Mouse (Mus musculus): ENCODE data around the gene Acvr1c. TPM values are rescaled to one million over a fixed set of nuclear protein-coding genes. Genes with fewer than 3 reads are reported as not detected.

The Acvr1c gene
- total and polyA plus RNA-seq, 2 experiments from 2014 or later: 0.23 to 0.31 TPM

GRCm38 (mm10) chr2:58289759-58290431, 67.8 kb downstream of the Acvr1c start:
- H3K27ac ChIP-seq: no peak overlapping the region
- ATAC-seq: no peak
- no peak overlapping the region for H3K4me3 ChIP-seq (ENCODE audit: low read length)
- no peaks in the 10 kb centered on the region for H3K4me1 ChIP-seq (ENCODE audit: insufficient read depth, low read length)
- no peak overlapping the region for H3K4me2 ChIP-seq (ENCODE audit: low read depth, low read length)
- H3K9me3 ChIP-seq (ENCODE audit: low read length): no peaks in the 10 kb centered on the region
- DNase-seq (ENCODE audit: low spot score): no peak
- H3K27me3 ChIP-seq (ENCODE audit: insufficient read depth, low read length): no peaks in the 10 kb centered on the region
- no peak for TF ChIP-seq CTCF (IDR thresholded peaks at IDR 0.05; ENCODE audit: low read depth)
- H3K36me3 ChIP-seq (ENCODE audit: insufficient read depth, low read length): no peaks in the 10 kb centered on the region
- no peak overlapping the region for H3K9ac ChIP-seq (replicated peaks; ENCODE audit: low read length)
- 15% methylated on average over 9 of the region's 9 CpGs for WGBS

- H3K27me3 ChIP-seq (ENCODE audit: insufficient read depth, low read length): no peaks in the 10 kb centered on the region
- H3K4me1 ChIP-seq (ENCODE audit: insufficient read depth, low read length): no peaks in the 10 kb centered on the region
- H3K9me3 ChIP-seq (ENCODE audit: low read length): no peaks in the 10 kb centered on the region
- H3K4me3 ChIP-seq (ENCODE audit: low read length): no peak overlapping the region
- WGBS: 46% methylated on average over 6 of the region's 6 CpGs
- H3K4me2 ChIP-seq (ENCODE audit: low read depth, low read length): no peak overlapping the region
- no peak overlapping the region for H3K9ac ChIP-seq (replicated peaks; ENCODE audit: low read length)
- DNase-seq (ENCODE audit: low spot score) (no peak), ATAC-seq (no peak)
- TF ChIP-seq CTCF (IDR thresholded peaks at IDR 0.05; ENCODE audit: low read depth): no peak
- H3K27ac ChIP-seq: no peak overlapping the region
- H3K36me3 ChIP-seq (ENCODE audit: insufficient read depth, low read length): no peaks in the 10 kb centered on the region
Measured at GRCm38 (mm10) chr2:58289331-58289730, 68.4 kb downstream of the Acvr1c start.

DNA sequence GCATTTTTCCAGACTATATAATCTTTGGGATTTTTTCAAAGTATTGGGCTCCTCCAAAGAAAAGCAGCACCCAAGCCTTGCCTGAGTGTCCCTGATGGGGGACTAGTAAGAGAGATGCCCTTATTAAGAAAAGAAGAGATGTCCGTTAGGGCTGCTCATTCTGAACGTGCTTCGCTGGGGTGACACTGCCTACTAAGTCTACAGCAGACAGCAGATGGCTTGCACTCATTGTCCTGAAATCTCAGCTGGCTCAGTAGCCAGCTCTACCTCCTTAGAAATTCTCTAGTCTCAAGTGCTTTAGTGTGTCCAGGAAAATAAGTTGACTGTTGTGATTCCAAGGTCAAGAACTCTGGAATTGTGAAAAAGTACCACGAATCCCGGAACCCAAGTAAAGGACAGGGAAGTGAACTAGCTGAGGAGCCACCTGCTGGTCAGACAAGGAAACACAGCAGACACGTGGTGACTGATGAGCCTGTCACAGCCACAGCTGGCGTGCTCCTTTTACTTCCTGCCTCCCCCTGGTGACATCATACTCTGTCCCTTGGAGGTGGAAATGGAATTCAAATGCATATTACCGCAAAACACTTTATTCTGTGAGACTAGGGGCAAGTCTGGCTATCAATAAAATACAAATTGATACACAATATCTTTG, 75.3 kb downstream of the Acvr1c start:
- WGBS: 55% methylated on average over 8 of the region's 8 CpGs
- ATAC-seq (peak; percentile 70; the same call in 1 of the 2 replicates), DNase-seq (ENCODE audit: low spot score) (peak; percentile 51)
- Histone ChIP-seq H3K36me3 (ENCODE audit: insufficient read depth, low read length) (no peaks in the 10 kb centered on the region), H3K27me3 (ENCODE audit: insufficient read depth, low read length) (no peaks in the 10 kb centered on the region), H3K9ac (replicated peaks; ENCODE audit: low read length) (no peak overlapping the region), H3K4me2 (ENCODE audit: low read depth, low read length) (no peak overlapping the region), H3K4me3 (ENCODE audit: low read length) (no peak overlapping the region), H3K27ac (no peak overlapping the region), H3K9me3 (ENCODE audit: low read length) (no peaks in the 10 kb centered on the region), H3K4me1 (ENCODE audit: insufficient read depth, low read length) (no peaks in the 10 kb centered on the region)
- peak; percentile 57 for TF ChIP-seq CTCF (IDR thresholded peaks at IDR 0.05; ENCODE audit: low read depth)

GRCm38 (mm10) chr2:58281046-58281445, 76.6 kb downstream of the Acvr1c start:
- Histone ChIP-seq H3K4me3 (ENCODE audit: low read length) (no peak overlapping the region), H3K4me2 (ENCODE audit: low read depth, low read length) (no peak overlapping the region), H3K4me1 (ENCODE audit: insufficient read depth, low read length) (no peaks in the 10 kb centered on the region), H3K9me3 (ENCODE audit: low read length) (no peaks in the 10 kb centered on the region), H3K36me3 (ENCODE audit: insufficient read depth, low read length) (no peaks in the 10 kb centered on the region), H3K27ac (no peak overlapping the region), H3K9ac (replicated peaks; ENCODE audit: low read length) (no peak overlapping the region), H3K27me3 (ENCODE audit: insufficient read depth, low read length) (no peaks in the 10 kb centered on the region)
- WGBS: 60% methylated on average over 3 of the region's 3 CpGs
- ATAC-seq: no peak
- no peak for TF ChIP-seq CTCF (IDR thresholded peaks at IDR 0.05; ENCODE audit: low read depth)
- DNase-seq (ENCODE audit: low spot score): no peak

GRCm38 (mm10) chr2:58279163-58279562, 78.5 kb downstream of the Acvr1c start:
- Histone ChIP-seq H3K4me2 (ENCODE audit: low read depth, low read length) (no peak overlapping the region), H3K27me3 (ENCODE audit: insufficient read depth, low read length) (no peaks in the 10 kb centered on the region), H3K36me3 (ENCODE audit: insufficient read depth, low read length) (no peaks in the 10 kb centered on the region), H3K27ac (no peak overlapping the region), H3K9ac (replicated peaks; ENCODE audit: low read length) (no peak overlapping the region), H3K4me3 (ENCODE audit: low read length) (no peak overlapping the region), H3K4me1 (ENCODE audit: insufficient read depth, low read length) (no peaks in the 10 kb centered on the region), H3K9me3 (ENCODE audit: low read length) (no peaks in the 10 kb centered on the region)
- DNase-seq (ENCODE audit: low spot score): no peak
- 86% methylated on average over 5 of the region's 5 CpGs for WGBS
- TF ChIP-seq CTCF (IDR thresholded peaks at IDR 0.05; ENCODE audit: low read depth): no peak
- ATAC-seq: no peak

- Histone ChIP-seq H3K27me3 (ENCODE audit: insufficient read depth, low read length) (no peaks in the 10 kb centered on the region), H3K36me3 (ENCODE audit: insufficient read depth, low read length) (no peaks in the 10 kb centered on the region), H3K27ac (no peak overlapping the region), H3K4me2 (ENCODE audit: low read depth, low read length) (no peak overlapping the region), H3K4me3 (ENCODE audit: low read length) (no peak overlapping the region), H3K9ac (replicated peaks; ENCODE audit: low read length) (no peak overlapping the region), H3K4me1 (ENCODE audit: insufficient read depth, low read length) (no peaks in the 10 kb centered on the region), H3K9me3 (ENCODE audit: low read length) (no peaks in the 10 kb centered on the region)
- WGBS: 92% methylated on average over 7 of the region's 7 CpGs
- TF ChIP-seq CTCF (IDR thresholded peaks at IDR 0.05; ENCODE audit: low read depth): no peak
- no peak for ATAC-seq
- no peak for DNase-seq (ENCODE audit: low spot score)
Measured at GRCm38 (mm10) chr2:58276454-58276853, 81.2 kb downstream of the Acvr1c start.

GRCm38 (mm10) chr2:58240639-58241038, 117.1 kb downstream of the Acvr1c start:
- DNase-seq (ENCODE audit: low spot score) (no peak), ATAC-seq (no peak)
- Histone ChIP-seq H3K9ac (replicated peaks; ENCODE audit: low read length) (no peak overlapping the region), H3K4me3 (ENCODE audit: low read length) (no peak overlapping the region), H3K4me2 (ENCODE audit: low read depth, low read length) (no peak overlapping the region), H3K36me3 (ENCODE audit: insufficient read depth, low read length) (no peaks in the 10 kb centered on the region), H3K9me3 (ENCODE audit: low read length) (no peaks in the 10 kb centered on the region), H3K27ac (no peak overlapping the region), H3K4me1 (ENCODE audit: insufficient read depth, low read length) (no peaks in the 10 kb centered on the region), H3K27me3 (ENCODE audit: insufficient read depth, low read length) (no peaks in the 10 kb centered on the region)
- TF ChIP-seq CTCF (IDR thresholded peaks at IDR 0.05; ENCODE audit: low read depth): no peak
- WGBS: 65% methylated on average over 4 of the region's 4 CpGs

Data from hindbrain, postnatal 0 days (tissue).